Mouse (Mus musculus): ENCODE measurements around the gene Olfr401. TPM values are rescaled to one million over a fixed set of nuclear protein-coding genes. Genes with fewer than 3 reads are reported as not detected.

Olfr401 gene
- total RNA-seq (2023; ENCODE audit: inconsistent age), result not detected in 4 replicates

GRCm38 (mm10) chr11:74113412-74113811 lies at the start of gene Olfr401:
Gene Olfr401, plus strand, starts transcription at chr11:74113712.

GRCm38 (mm10) chr11:74069655-74070054 lies 43.9 kb upstream of the Olfr401 start, which contains the start of gene Zfp616:
Gene Zfp616, plus strand, starts transcription at chr11:74069955.

GRCm38 (mm10) chr11:74153229-74153628 lies 39.7 kb downstream of the Olfr401 start, which contains the start of gene Olfr402:
Gene Olfr402, plus strand, starts transcription at chr11:74153529.

Other genes with a start within 250 kb of the Olfr401 start
- gene Olfr394, start 222.9 kb upstream of the Olfr401 start, total RNA-seq (2023; ENCODE audit: inconsistent age), result not detected in 4 replicates
- gene Olfr395, start 204.4 kb upstream of the Olfr401 start, total RNA-seq (2023; ENCODE audit: inconsistent age), result not detected in 4 replicates
- not detected in 4 replicates for gene Olfr23, start 177.0 kb upstream of the Olfr401 start, total RNA-seq (2023; ENCODE audit: inconsistent age)
- not detected in 4 replicates for gene Olfr397, start 152.9 kb upstream of the Olfr401 start, total RNA-seq (2023; ENCODE audit: inconsistent age)
- gene Olfr398, start 123.3 kb upstream of the Olfr401 start, total RNA-seq (2023; ENCODE audit: inconsistent age), result not detected in 4 replicates
- not detected in 4 replicates for gene Olfr139, start 57.2 kb upstream of the Olfr401 start, total RNA-seq (2023; ENCODE audit: inconsistent age)
- gene Olfr399, start 57.1 kb upstream of the Olfr401 start, total RNA-seq (2023; ENCODE audit: inconsistent age), result not detected in 4 replicates
- not detected in 4 replicates for gene Zfp616, start 43.8 kb upstream of the Olfr401 start, total RNA-seq (2023; ENCODE audit: inconsistent age)
- not detected in 4 replicates for gene Olfr402, start 39.8 kb downstream of the Olfr401 start, total RNA-seq (2023; ENCODE audit: inconsistent age)
- not detected in 4 replicates for gene Olfr403, start 72.5 kb downstream of the Olfr401 start, total RNA-seq (2023; ENCODE audit: inconsistent age)
- gene Olfr43, start 97.7 kb downstream of the Olfr401 start, total RNA-seq (2023; ENCODE audit: inconsistent age), result not detected in 4 replicates
- not detected in 4 replicates for gene Olfr406, start 146.1 kb downstream of the Olfr401 start, total RNA-seq (2023; ENCODE audit: inconsistent age)
- gene Olfr59, start 170.0 kb downstream of the Olfr401 start, total RNA-seq (2023; ENCODE audit: inconsistent age), result not detected in 4 replicates
- gene Olfr410, start 224.3 kb downstream of the Olfr401 start, total RNA-seq (2023; ENCODE audit: inconsistent age), result not detected in 4 replicates
- not detected in 4 replicates for gene Olfr411, start 238.9 kb downstream of the Olfr401 start, total RNA-seq (2023; ENCODE audit: inconsistent age)
- not detected in 4 replicates for gene Olfr412, start 248.4 kb downstream of the Olfr401 start, total RNA-seq (2023; ENCODE audit: inconsistent age)